Mouse (Mus musculus): ENCODE measurements around the gene Klrb1. TPM values are rescaled to one million over a fixed set of nuclear protein-coding genes. Genes with fewer than 3 reads are reported as not detected.
"Not testable (repeated sequence)": the region's sequence is repeated elsewhere in the genome, so short reads cannot be mapped to it uniquely, and the experiment has no call there.

Gene Klrb1
- polyA plus RNA-seq, 1 experiment from 2014 or later, result not detected

DNA sequence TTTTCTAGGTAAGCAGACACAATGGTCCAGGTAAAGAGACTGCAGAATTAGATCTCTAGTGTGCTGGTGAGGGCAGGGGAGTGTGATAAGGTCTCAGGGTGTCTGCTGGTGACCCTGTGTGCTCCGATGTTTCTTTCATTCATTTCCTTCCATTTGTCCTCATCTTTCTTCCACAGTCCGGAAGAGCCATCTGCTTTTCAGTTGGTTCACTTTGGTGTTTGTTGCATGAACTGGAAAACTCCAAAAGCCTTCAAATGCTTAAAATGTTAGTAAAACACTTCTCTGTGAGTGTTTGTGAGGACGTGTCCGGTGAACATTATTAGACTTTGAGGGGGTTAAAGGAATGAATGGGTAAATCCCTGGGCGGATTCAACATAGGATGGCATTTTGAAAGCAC lies 38.3 kb upstream of the Klrb1 start:
- Histone ChIP-seq H3K4me1 (ENCODE audit: control insufficient read depth, insufficient read depth, low read length) (peaks cover 2% of the 10 kb centered on the region; the same call in 1 of the 2 replicates), H3K27ac (ENCODE audit: low read depth, low read length) (no peak overlapping the region), H3K4me3 (ENCODE audit: low read length) (peak overlapping the region; percentile 66), H3K4me2 (replicated peaks; ENCODE audit: low read depth, low read length) (peak overlapping the region; percentile 38), H3K9me3 (ENCODE audit: control insufficient read depth, low read length) (no peaks in the 10 kb centered on the region), H3K27me3 (ENCODE audit: control insufficient read depth, insufficient read depth, low read length) (no peaks in the 10 kb centered on the region), H3K36me3 (ENCODE audit: control insufficient read depth, insufficient read depth, low read length) (no peaks in the 10 kb centered on the region), H3K9ac (ENCODE audit: low read depth, low read length) (no peak overlapping the region)
- ATAC-seq (ENCODE audit: low FRiP score, low TSS enrichment), result no peak
- WGBS, result 40% methylated on average over 5 of the region's 5 CpGs

DNA sequence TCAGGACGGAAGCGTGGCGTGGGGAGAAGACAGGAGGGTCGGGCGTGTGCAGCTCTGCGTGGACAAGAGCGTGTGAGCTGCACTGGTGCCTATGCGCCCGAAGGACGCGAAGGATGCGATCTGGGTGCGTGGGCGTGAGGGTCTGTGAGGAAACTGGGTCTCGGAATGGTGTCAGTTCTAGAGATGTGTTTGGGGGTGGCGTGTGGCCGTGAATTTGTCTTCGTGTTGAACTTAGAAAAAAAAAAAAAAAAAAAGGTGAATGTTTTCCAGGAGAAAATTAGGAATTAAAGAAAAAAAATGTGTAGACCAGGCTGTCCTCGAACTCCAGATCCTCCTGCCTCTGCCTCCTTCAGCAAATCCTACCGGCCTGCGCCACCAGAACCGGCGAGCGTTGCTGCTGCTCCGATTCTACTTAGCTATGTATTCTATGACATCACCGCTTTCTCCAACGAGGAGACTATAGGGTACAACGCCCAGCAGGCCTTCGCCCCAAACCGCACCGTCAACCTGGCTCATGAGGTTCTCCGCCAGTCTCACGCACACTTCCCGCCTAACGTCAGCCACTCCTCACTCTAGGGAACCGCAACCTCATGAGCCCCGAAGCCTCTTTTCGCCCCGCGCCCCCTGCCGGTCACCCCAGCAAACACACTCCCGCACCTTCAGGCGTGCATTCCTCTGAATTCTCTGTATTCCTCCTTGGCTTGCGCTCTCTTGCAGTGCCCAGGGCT lies 37.7 kb upstream of the Klrb1 start:
- Histone ChIP-seq H3K27ac (ENCODE audit: low read depth, low read length) (peak overlapping the region; percentile 75), H3K9ac (ENCODE audit: low read depth, low read length) (peak overlapping the region; percentile 63), H3K4me2 (replicated peaks; ENCODE audit: low read depth, low read length) (peak overlapping the region; percentile 38), H3K4me3 (ENCODE audit: low read length) (peak overlapping the region; percentile 66)
- H3K9me3 ChIP-seq (ENCODE audit: control insufficient read depth, low read length); H3K36me3 ChIP-seq (ENCODE audit: control insufficient read depth, insufficient read depth, low read length); H3K4me1 ChIP-seq (ENCODE audit: control insufficient read depth, insufficient read depth, low read length); H3K27me3 ChIP-seq (ENCODE audit: control insufficient read depth, insufficient read depth, low read length): not testable (repeated sequence)
- ATAC-seq (ENCODE audit: low FRiP score, low TSS enrichment), result peak; percentile 74
- WGBS, result under 1% methylated on average over 44 of the region's 44 CpGs

GRCm38 (mm10) chr6:128760016-128760415 lies 37.2 kb upstream of the Klrb1 start:
- H3K27me3 ChIP-seq (ENCODE audit: control insufficient read depth, insufficient read depth, low read length); H3K9me3 ChIP-seq (ENCODE audit: control insufficient read depth, low read length); H3K4me1 ChIP-seq (ENCODE audit: control insufficient read depth, insufficient read depth, low read length); H3K36me3 ChIP-seq (ENCODE audit: control insufficient read depth, insufficient read depth, low read length): not testable (repeated sequence)
- peak overlapping the region; percentile 75 for H3K27ac ChIP-seq (ENCODE audit: low read depth, low read length)
- WGBS, result under 1% methylated on average over 22 of the region's 22 CpGs
- peak overlapping the region; percentile 21; the same call in 1 of the 2 replicates for H3K4me2 ChIP-seq (replicated peaks; ENCODE audit: low read depth, low read length)
- ATAC-seq (ENCODE audit: low FRiP score, low TSS enrichment), result peak; percentile 40
- H3K4me3 ChIP-seq (ENCODE audit: low read length), result peak overlapping the region; percentile 66
- peak overlapping the region; percentile 63 for H3K9ac ChIP-seq (ENCODE audit: low read depth, low read length)

DNA sequence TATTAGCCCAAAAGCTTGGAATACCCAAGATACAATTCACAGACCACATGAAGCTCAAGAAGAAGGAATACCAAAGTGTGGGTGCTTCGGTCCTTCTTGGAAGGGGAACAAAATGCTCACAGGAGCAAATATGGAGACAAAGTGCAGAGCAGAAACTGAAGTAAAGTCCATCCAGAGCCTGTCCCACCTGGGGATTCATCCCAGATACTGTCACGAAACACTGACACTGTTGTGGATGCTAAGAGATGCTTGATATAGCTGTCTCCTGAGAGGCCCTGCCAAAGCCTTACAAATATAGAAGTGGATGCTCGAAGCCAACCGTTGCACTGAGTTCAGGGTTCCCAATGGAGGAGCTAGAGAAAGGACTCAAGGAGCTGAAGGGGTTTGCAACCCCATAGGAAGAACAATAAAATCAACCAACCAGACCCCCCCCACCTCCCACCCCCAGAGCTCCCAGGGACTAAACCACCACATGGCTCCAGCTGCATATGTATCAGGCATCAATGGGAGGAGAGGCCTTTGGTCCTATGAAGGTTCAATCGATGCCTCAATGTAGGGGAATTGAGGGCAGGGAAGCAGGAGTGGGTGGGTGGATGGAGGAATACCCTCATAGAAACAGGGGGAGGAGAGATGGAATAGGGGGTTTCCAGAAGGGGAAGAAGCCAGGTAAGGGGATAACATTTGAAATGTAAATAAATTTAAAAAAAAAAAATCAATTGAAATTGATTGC lies 36.5 kb upstream of the Klrb1 start:
- WGBS, result 85% methylated on average over 5 of the region's 5 CpGs
- Histone ChIP-seq H3K4me1 (ENCODE audit: control insufficient read depth, insufficient read depth, low read length) (peaks cover 2% of the 10 kb centered on the region; the same call in 1 of the 2 replicates), H3K27ac (ENCODE audit: low read depth, low read length) (no peak overlapping the region), H3K27me3 (ENCODE audit: control insufficient read depth, insufficient read depth, low read length) (no peaks in the 10 kb centered on the region), H3K9me3 (ENCODE audit: control insufficient read depth, low read length) (no peaks in the 10 kb centered on the region), H3K36me3 (ENCODE audit: control insufficient read depth, insufficient read depth, low read length) (no peaks in the 10 kb centered on the region), H3K9ac (ENCODE audit: low read depth, low read length) (no peak overlapping the region), H3K4me3 (ENCODE audit: low read length) (peak overlapping the region; percentile 66; the same call in 1 of the 2 replicates), H3K4me2 (replicated peaks; ENCODE audit: low read depth, low read length) (no peak overlapping the region)
- no peak for ATAC-seq (ENCODE audit: low FRiP score, low TSS enrichment)

- not testable (repeated sequence) for H3K36me3 ChIP-seq (ENCODE audit: control insufficient read depth, insufficient read depth, low read length); ATAC-seq (ENCODE audit: low FRiP score, low TSS enrichment)
These were observed 32.5 kb upstream of the Klrb1 start for GRCm38 (mm10) chr6:128755402-128755763.

DNA sequence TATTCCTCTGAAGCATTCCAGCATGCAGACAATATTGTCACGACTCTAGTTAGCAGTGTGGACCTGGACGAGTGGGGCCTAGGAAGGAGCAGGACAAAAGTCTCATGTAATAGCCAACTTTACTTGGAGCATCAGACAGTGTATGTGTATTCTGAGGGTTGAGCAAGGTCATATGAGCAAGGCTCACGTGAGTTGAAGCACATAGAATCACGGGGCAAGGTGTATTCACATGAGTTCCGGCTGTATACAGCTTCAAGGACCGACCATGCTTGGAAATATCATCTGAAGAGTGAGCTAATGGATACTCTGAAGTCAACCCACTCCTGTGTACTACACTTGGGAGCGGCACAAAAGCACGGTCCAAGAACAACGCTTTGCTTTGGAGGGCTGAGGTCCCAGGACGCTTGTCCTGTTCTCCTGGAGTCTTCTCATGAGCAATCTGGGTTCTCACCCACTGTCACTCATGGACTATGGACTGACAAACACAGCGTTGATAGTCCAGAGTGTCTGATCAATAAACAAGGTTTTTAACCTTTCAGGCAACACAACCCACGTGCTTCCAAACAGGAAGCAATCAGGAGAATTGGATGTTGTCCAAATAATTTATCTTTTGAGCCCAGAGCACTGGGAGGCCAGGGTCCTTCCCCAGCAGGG lies 32.0 kb upstream of the Klrb1 start:
- WGBS, result 74% methylated on average over 12 of the region's 12 CpGs
- H3K9ac ChIP-seq (ENCODE audit: low read depth, low read length); H3K9me3 ChIP-seq (ENCODE audit: control insufficient read depth, low read length); H3K4me1 ChIP-seq (ENCODE audit: control insufficient read depth, insufficient read depth, low read length); H3K27me3 ChIP-seq (ENCODE audit: control insufficient read depth, insufficient read depth, low read length); H3K4me2 ChIP-seq (replicated peaks; ENCODE audit: low read depth, low read length); H3K27ac ChIP-seq (ENCODE audit: low read depth, low read length); ATAC-seq (ENCODE audit: low FRiP score, low TSS enrichment); H3K4me3 ChIP-seq (ENCODE audit: low read length); H3K36me3 ChIP-seq (ENCODE audit: control insufficient read depth, insufficient read depth, low read length): not testable (repeated sequence)

More at GRCm38 (mm10) chr6:128755402-128755763, 32.5 kb upstream of the Klrb1 start:
- whole genome bisulfite sequencing, result 36% methylated on average over 4 of the region's 4 CpGs
- not testable (repeated sequence) for H3K9ac ChIP-seq (ENCODE audit: low read depth, low read length); H3K27ac ChIP-seq (ENCODE audit: low read depth, low read length); H3K4me2 ChIP-seq (replicated peaks; ENCODE audit: low read depth, low read length); H3K4me1 ChIP-seq (ENCODE audit: control insufficient read depth, insufficient read depth, low read length); H3K4me3 ChIP-seq (ENCODE audit: low read length); H3K27me3 ChIP-seq (ENCODE audit: control insufficient read depth, insufficient read depth, low read length); H3K9me3 ChIP-seq (ENCODE audit: control insufficient read depth, low read length)

GRCm38 (mm10) chr6:128754265-128754664 lies 31.4 kb upstream of the Klrb1 start:
- not testable (repeated sequence) for H3K9ac ChIP-seq (ENCODE audit: low read depth, low read length); H3K27ac ChIP-seq (ENCODE audit: low read depth, low read length); H3K4me3 ChIP-seq (ENCODE audit: low read length); H3K9me3 ChIP-seq (ENCODE audit: control insufficient read depth, low read length); H3K4me1 ChIP-seq (ENCODE audit: control insufficient read depth, insufficient read depth, low read length); H3K36me3 ChIP-seq (ENCODE audit: control insufficient read depth, insufficient read depth, low read length); H3K27me3 ChIP-seq (ENCODE audit: control insufficient read depth, insufficient read depth, low read length); H3K4me2 ChIP-seq (replicated peaks; ENCODE audit: low read depth, low read length)
- 42% methylated on average over 10 of the region's 10 CpGs for WGBS
- ATAC-seq (ENCODE audit: low FRiP score, low TSS enrichment), result peak; percentile 75

GRCm38 (mm10) chr6:128753610-128754224 lies 30.9 kb upstream of the Klrb1 start:
- H3K4me2 ChIP-seq (replicated peaks; ENCODE audit: low read depth, low read length); H3K9ac ChIP-seq (ENCODE audit: low read depth, low read length); H3K27me3 ChIP-seq (ENCODE audit: control insufficient read depth, insufficient read depth, low read length); H3K27ac ChIP-seq (ENCODE audit: low read depth, low read length); H3K36me3 ChIP-seq (ENCODE audit: control insufficient read depth, insufficient read depth, low read length); H3K4me1 ChIP-seq (ENCODE audit: control insufficient read depth, insufficient read depth, low read length); H3K4me3 ChIP-seq (ENCODE audit: low read length); H3K9me3 ChIP-seq (ENCODE audit: control insufficient read depth, low read length): not testable (repeated sequence)
- ATAC-seq (ENCODE audit: low FRiP score, low TSS enrichment), result peak; percentile 96
- 43% methylated on average over 7 of the region's 8 CpGs for WGBS
